Mouse (Mus musculus) bone marrow, adult 2 months (tissue): Measurements from ENCODE around the gene Arhgap29. TPM values are rescaled to one million over a fixed set of nuclear protein-coding genes. Genes with fewer than 3 reads are reported as not detected.

Experiments used
- H3K27ac ChIP-seq: fragments of 200-500 bp; 2 replicates; pipeline ENCODE4 v1.5.1; 2012; ENCODE audit warnings: low read depth, mild to moderate bottlenecking, control low read depth, inconsistent platforms, low read length; ENCODE audit not compliant: control insufficient read depth, poor library complexity, insufficient read depth
- H3K4me1 ChIP-seq: fragments of 200-500 bp; 2 replicates; pipeline ENCODE4 v1.6.1; 2011; ENCODE audit warnings: low read length; ENCODE audit not compliant: control insufficient read depth, insufficient read depth
- H3K4me3 ChIP-seq: fragments of 200-500 bp; replicated peaks from 2 replicates; pipeline ENCODE3; 2011; ENCODE audit warnings: mild to moderate bottlenecking, low read depth, low read length, control low read depth; ENCODE audit not compliant: control insufficient read depth
- CTCF ChIP-seq: fragments of 200-500 bp; IDR thresholded peaks from 2 replicates; pipeline ENCODE4 v1.5.1; 2011; ENCODE audit warnings: low read length, control low read depth; ENCODE audit not compliant: control insufficient read depth, insufficient read depth
- POLR2A ChIP-seq: fragments of 200-500 bp; IDR thresholded peaks from 2 replicates; pipeline ENCODE4 v1.6.1; 2011; ENCODE audit warnings: low read depth, mild to moderate bottlenecking, control low read depth, low read length, borderline replicate concordance; ENCODE audit not compliant: control insufficient read depth
- WGBS: fragments of 180-500 bp; shearing (Covaris S2); methylation state at CpG from one replicate; pipeline ENCODE4 v1.1.7; 2018; 5-methylcytosine and 5-hydroxymethylcytosine counted together
- polyA plus RNA-seq: library from polyadenylated mRNA; stranded (reverse); fragments of >200 nt; gene quantifications from 2 replicates; pipeline ENCODE4 v1.2.4, GENCODE M21; 2011; ENCODE audit warnings: low replicate concordance; ENCODE audit not compliant: missing spikeins, insufficient read depth, insufficient read length

Gene Arhgap29
- polyA plus RNA-seq, 1 experiment: 4.5 TPM

DNA sequence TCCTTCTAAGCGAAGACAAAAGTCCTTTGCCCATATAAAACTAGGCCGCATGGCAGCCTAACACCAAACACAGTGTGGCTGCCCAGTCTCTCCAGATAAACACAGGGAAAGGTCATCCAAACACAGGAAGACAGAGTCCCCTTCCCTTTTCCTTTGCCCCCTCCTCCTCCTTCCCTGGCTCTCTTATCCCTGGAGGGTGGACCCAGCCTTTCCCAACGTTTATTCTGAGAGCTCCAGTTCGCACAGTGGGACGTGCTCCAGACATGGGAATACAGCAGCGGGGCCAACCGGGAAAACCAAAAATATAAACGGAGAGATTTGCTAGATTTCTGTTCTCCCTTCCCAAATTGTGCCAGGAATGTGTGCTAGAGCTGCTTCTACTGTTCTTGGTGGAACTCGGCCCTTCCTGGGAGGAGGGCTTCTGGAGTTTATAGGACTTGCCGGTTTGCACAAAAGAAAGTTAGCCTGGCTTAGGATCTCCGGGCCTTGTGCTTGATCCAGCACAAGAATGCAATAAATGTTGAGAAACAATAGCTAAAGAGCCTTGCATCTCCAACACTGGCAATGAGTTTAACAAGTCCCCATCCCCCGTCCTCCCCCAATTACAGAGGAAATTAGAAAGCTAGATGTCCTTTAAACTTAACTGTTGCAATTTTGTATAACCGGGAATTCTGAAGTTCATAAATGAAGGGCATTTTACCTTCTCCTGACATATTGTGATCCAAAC lies 37.7 kb upstream of the Arhgap29 start:
- TF ChIP-seq CTCF (no peak), POLR2A (no peak)
- Histone ChIP-seq H3K27ac (no peak overlapping the region), H3K4me1 (no peaks in the 10 kb centered on the region), H3K4me3 (no peak overlapping the region)
- 80% methylated on average over 13 of the region's 13 CpGs for WGBS

DNA sequence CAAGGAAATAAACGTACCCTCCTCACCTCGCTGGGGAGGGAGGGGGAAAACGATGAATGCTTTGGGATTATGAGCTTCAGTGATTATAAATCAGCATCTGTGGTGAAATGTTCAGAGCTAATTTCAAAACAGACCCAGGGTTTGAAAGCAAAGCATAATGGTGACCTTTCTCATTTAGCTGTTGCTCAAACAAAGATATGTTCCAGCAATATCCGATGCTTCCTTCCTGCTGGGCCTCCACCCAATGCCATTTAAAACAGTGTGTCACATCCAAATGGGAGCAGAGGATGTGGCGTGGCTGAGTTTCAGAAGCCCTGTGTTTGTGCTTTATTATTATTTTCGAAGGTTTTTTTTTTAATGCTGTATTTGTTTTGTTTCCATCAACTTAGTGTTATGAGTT lies 37.1 kb upstream of the Arhgap29 start:
- TF ChIP-seq CTCF: no peak
- TF ChIP-seq POLR2A: no peak
- Histone ChIP-seq H3K27ac (no peak overlapping the region), H3K4me1 (no peaks in the 10 kb centered on the region), H3K4me3 (no peak overlapping the region)
- 51% methylated on average over 6 of the region's 6 CpGs for WGBS

DNA sequence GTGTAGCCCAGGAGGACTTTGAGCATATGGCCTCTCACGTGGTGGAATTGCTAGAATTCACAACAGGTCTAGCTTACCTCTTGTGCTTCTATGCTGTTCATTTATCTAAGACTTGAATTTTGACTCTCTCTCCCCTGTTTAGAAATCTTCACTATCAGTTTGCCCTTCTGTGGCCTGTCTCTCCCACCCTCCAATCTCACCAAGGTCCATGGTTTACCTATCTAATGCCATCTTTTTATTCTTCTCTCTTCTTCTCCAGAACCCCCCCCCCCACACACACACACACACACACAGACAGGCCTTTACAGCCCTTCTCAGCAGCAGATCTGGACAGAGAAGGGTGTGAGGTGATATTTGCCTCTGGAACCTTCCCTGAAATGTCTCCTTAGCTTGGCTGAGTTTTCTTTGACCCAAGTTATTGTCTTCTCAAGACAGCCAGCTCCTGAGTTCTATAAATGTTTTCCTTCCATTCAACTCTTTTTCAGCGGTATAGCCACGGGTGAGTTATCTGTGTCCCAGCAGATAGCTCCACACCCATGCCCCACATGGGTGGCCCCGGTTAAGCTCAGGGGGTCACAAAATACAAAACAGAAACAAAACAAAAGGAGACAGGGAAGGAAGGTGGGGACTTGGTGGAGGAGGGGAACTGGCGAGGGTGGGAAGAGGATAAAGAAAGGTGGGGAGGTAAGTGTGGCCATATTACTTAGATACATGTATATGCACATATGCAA lies 35.4 kb upstream of the Arhgap29 start:
- Histone ChIP-seq H3K27ac (no peak overlapping the region), H3K4me3 (no peak overlapping the region), H3K4me1 (no peaks in the 10 kb centered on the region)
- no peak for TF ChIP-seq POLR2A
- no peak for TF ChIP-seq CTCF
- WGBS: 63% methylated on average over 5 of the region's 5 CpGs

DNA sequence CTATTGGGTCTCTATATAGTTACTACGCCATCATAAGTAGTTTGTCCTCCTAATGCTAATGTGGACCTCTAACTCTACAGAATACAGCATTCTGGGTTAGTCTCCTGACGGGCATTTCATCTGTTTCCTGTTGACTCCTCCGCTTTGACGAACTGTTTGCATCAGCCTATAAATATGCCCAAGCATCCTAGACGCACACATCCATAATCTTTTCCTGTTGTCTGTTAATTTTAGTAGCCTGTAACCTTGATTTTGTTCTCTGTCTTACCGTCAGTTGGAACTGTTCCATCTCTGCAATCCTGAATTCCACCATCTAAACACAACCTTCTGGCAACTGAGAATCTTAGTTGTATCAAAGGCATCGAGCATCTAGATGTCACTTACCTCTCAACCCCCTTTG lies 34.7 kb upstream of the Arhgap29 start:
- Histone ChIP-seq H3K4me1 (no peaks in the 10 kb centered on the region), H3K27ac (no peak overlapping the region), H3K4me3 (no peak overlapping the region)
- WGBS: 74% methylated on average over 7 of the region's 7 CpGs
- TF ChIP-seq POLR2A (no peak), CTCF (no peak)

DNA sequence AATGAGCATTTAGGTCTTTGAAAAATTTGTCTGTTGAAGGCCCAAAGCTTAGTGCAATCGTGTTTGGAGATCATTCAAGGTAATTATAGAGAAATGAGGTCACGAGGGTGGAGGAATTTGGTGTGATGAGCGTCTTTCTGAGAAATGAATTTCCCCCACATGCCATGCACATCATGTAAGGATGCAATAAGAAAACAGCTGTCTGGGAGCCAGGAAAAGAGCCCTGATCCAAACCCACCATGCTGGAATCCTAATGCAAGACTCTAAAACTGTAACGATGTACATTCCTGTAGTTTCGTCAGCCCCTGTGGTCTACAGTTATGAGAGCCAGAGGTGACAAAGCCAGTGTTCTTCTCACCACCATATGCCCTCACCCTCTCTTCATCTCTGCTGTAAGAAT lies 32.4 kb upstream of the Arhgap29 start:
- Histone ChIP-seq H3K4me1 (no peaks in the 10 kb centered on the region), H3K4me3 (no peak overlapping the region), H3K27ac (no peak overlapping the region)
- WGBS: 79% methylated on average over 5 of the region's 5 CpGs
- TF ChIP-seq POLR2A (no peak), CTCF (no peak)

DNA sequence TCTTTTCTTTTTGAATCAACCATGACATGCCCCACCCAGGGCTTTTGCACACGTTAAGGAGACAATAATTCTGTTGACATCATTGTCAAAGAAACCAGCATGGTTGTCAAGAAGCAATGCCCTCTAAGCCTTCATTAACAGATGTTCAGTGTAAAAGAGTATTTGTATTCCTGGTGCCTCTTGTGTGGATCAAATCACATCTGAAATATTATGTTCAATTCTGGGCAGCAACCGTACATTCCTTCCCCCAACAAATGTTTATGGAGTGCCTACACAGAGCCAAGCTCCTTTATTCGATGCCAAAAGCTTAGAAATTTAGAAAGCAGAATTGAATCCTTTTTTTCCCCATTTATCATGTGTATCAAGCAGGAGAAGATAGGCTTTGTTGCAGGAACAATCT lies 31.6 kb upstream of the Arhgap29 start:
- no peak overlapping the region for H3K27ac ChIP-seq
- no peak overlapping the region for H3K4me3 ChIP-seq
- 78% methylated on average over 3 of the region's 3 CpGs for WGBS
- no peaks in the 10 kb centered on the region for H3K4me1 ChIP-seq
- TF ChIP-seq POLR2A: no peak
- TF ChIP-seq CTCF: no peak

DNA sequence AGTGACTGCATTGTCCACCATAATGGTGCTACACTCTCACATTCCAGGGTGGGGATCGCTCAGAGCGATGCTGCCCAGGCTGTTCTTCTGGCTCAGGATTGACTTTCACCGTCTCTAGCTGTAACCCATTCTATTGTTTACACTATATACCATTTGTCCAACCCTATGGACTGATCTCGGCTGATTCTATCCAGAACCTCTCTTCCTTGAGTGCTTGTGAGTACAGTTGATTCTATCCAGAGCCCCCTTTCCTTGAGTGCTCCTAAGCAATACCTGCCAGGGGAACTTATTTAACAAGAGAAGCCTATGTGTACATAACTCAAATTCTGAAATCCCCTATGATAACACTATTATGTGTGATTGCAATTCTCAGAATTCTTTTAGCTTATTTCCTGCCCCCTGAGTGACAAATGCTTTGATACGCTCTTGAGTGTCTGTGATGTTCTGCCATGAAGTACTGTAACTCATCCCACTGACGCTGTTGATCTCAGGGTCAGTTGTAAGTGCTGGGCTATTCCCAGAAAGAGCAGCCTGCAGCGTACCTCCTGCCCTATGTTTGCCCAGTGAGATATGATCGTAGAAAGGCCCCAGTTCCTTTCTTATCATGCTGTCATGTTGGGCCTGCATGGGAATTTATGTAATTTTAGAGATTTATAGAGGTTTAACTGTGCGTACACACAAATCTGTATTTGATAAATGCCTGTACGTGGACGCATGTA lies 27.4 kb upstream of the Arhgap29 start:
- Histone ChIP-seq H3K4me3 (no peak overlapping the region), H3K4me1 (no peaks in the 10 kb centered on the region), H3K27ac (no peak overlapping the region)
- TF ChIP-seq POLR2A (no peak), CTCF (no peak)
- WGBS: 86% methylated on average over 11 of the region's 11 CpGs

DNA sequence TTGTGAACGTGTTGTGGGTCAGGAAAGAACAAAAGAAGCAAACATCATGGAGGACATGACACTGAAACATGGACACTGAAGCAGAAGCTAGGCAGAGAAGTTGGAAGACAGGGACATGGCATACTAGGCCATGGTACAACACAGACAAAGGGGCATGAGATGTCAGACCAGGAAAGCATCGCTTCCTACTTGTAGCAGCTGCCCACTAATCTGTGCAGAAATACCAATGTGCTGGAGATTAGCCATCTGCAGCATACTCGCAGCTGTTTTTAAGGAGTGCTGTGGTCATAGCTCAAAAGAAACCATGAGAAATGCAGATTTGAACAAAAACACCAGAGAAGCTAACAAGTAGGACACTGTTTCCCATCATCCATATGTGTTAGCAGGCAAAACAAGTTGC lies 24.7 kb upstream of the Arhgap29 start:
- WGBS: 69% methylated on average over 3 of the region's 3 CpGs
- H3K4me3 ChIP-seq: no peak overlapping the region
- H3K4me1 ChIP-seq: no peaks in the 10 kb centered on the region
- TF ChIP-seq CTCF: no peak
- TF ChIP-seq POLR2A: no peak
- no peak overlapping the region for H3K27ac ChIP-seq
